Mouse (Mus musculus) lung, postnatal 0 days (tissue): Measurements from ENCODE around the gene Actn4.

Experiments
- CTCF ChIP-seq: IDR thresholded peaks from 2 replicates; pipeline ENCODE4 v1.5.1; 2016; ENCODE audit warnings: antibody characterized with exemption, mild to moderate bottlenecking
- EP300 ChIP-seq: IDR thresholded peaks from 2 replicates; pipeline ENCODE4 v1.6.1; 2016; ENCODE audit warnings: antibody characterized with exemption, mild to moderate bottlenecking, control low read depth

DNA sequence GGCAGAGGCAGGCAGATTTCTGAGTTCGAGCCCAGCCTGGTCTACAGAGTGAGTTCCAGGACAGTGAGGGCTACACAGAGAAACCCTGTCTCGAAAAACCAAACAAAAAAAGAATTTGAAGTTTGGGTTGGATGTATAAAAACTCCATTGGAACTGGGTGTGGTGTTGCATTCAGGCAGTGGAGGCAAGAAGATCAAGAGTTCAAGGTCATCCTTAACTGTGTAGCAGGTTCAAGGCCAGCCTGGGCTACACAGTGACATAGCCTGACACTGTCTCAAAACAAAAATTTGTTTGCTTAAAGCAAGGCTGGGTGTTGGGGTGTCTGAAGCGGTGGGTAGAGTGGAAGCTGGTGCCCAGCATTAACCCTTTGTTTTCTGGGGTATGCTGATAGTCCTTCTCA is 31.3 kb upstream of the Actn4 start:
- TF ChIP-seq CTCF (no peak), EP300 (no peak)
